Mouse (Mus musculus) neural tube, embryonic 11.5 days (tissue): ENCODE data around the gene Ttc17. TPM values are rescaled to one million over a fixed set of nuclear protein-coding genes. Genes with fewer than 3 reads are reported as not detected.
A peak's percentile ranks its signal among the peaks of the same experiment; 100 is the strongest.

ENCODE experiments used
- ATAC-seq: fragments of 200-750 bp; cut with Nextera tagmentation; 2 replicates; pipeline ENCODE4 v1.8.0; 2017; ENCODE audit warnings: moderate number of reproducible peaks, mild to moderate bottlenecking, moderate TSS enrichment, moderate library complexity; ENCODE audit not compliant: insufficient read depth, low FRiP score, low TSS enrichment
- DNase-seq: peaks from one replicate; pipeline ENCODE4 v3.0.0-alpha.2; 2015; ENCODE audit warnings: low spot score
- H3K27ac ChIP-seq: fragments of 300-500 bp; sonication (generic); 2 replicates; pipeline ENCODE4 v1.5.1; 2014; ENCODE audit warnings: low read depth, mild to moderate bottlenecking, low read length
- H3K27me3 ChIP-seq: fragments of 300-500 bp; sonication (generic); 2 replicates; pipeline ENCODE4 v1.6.1; 2014; ENCODE audit warnings: mild to moderate bottlenecking, low read length, mixed read lengths; ENCODE audit not compliant: control insufficient read depth, insufficient read depth
- H3K36me3 ChIP-seq: fragments of 300-500 bp; sonication (generic); 2 replicates; pipeline ENCODE4 v1.6.1; 2014; ENCODE audit warnings: mild to moderate bottlenecking, low read length, moderate library complexity, mixed read lengths; ENCODE audit not compliant: control insufficient read depth, insufficient read depth
- H3K4me1 ChIP-seq: fragments of 300-500 bp; sonication (generic); 2 replicates; pipeline ENCODE4 v1.6.1; 2014; ENCODE audit warnings: low read length, mixed read lengths; ENCODE audit not compliant: control insufficient read depth, insufficient read depth
- H3K4me2 ChIP-seq: fragments of 300-500 bp; sonication (generic); 2 replicates; pipeline ENCODE4 v1.6.1; 2014; ENCODE audit warnings: low read depth, mild to moderate bottlenecking, moderate library complexity
- H3K4me3 ChIP-seq: fragments of 300-500 bp; sonication (generic); 2 replicates; pipeline ENCODE4 v1.5.1; 2014; ENCODE audit warnings: low read depth, low read length
- H3K9ac ChIP-seq: fragments of 300-500 bp; sonication (generic); 2 replicates; pipeline ENCODE4 v1.6.1; 2014; ENCODE audit warnings: mild to moderate bottlenecking, low read length
- H3K9me3 ChIP-seq: fragments of 300-500 bp; sonication (generic); 2 replicates; pipeline ENCODE4 v1.6.1; 2016; ENCODE audit warnings: low read length; ENCODE audit not compliant: control insufficient read depth
- WGBS: fragments of 180-500 bp; shearing (Covaris S2); extraction: QIAGEN DNeasy Blood & Tissue Kit; methylation state at CpG from one replicate; pipeline ENCODE4 v1.1.7; 2014; 5-methylcytosine and 5-hydroxymethylcytosine counted together
- polyA plus RNA-seq: library from polyadenylated mRNA; unstranded; fragments of >200 nt; fragmentation: Nextera tagmentation; extraction: Ambion mirVana; gene quantifications from 2 replicates; pipeline ENCODE4 v1.2.1, GENCODE M21; 2014

Ttc17 gene
- 13.7 and 14.5 TPM in 2 replicates for polyA plus RNA-seq

- H3K4me1 ChIP-seq = peaks cover 7% of the 10 kb centered on the region; the same call in 1 of the 2 replicates
- peak; percentile 95 for ATAC-seq
These were observed at the start of gene Ttc17 for GRCm38 (mm10) chr2:94406083-94406957. TSS of gene Ttc17 (minus strand) at chr2:94406689.

GRCm38 (mm10) chr2:94449643-94450042 lies 43.2 kb upstream of the Ttc17 start:
- H3K27me3 ChIP-seq = no peaks in the 10 kb centered on the region
- no peak for DNase-seq
- no peak for ATAC-seq
- H3K27ac ChIP-seq = no peak overlapping the region
- no peak overlapping the region for H3K4me3 ChIP-seq
- H3K9me3 ChIP-seq = no peaks in the 10 kb centered on the region
- 89% methylated on average over 8 of the region's 8 CpGs for WGBS
- no peak overlapping the region for H3K9ac ChIP-seq
- H3K4me1 ChIP-seq = no peaks in the 10 kb centered on the region
- H3K36me3 ChIP-seq = no peaks in the 10 kb centered on the region
- no peak overlapping the region for H3K4me2 ChIP-seq

More at GRCm38 (mm10) chr2:94406083-94406957, at the start of gene Ttc17:
- H3K4me3 ChIP-seq = peak within 1 kb of the TSS; percentile 59
- peak; percentile 94 for DNase-seq
- no peaks in the 10 kb centered on the region for H3K9me3 ChIP-seq
- peak within 1 kb of the TSS; percentile 72 for H3K9ac ChIP-seq
- WGBS = under 1% methylated on average over 69 of the region's 77 CpGs
- H3K4me2 ChIP-seq = peak within 1 kb of the TSS; percentile 63
- H3K27me3 ChIP-seq = no peaks in the 10 kb centered on the region
- peaks cover 2% of the 10 kb centered on the region; the same call in 1 of the 2 replicates for H3K36me3 ChIP-seq
- H3K27ac ChIP-seq = peak within 1 kb of the TSS; percentile 72

DNA sequence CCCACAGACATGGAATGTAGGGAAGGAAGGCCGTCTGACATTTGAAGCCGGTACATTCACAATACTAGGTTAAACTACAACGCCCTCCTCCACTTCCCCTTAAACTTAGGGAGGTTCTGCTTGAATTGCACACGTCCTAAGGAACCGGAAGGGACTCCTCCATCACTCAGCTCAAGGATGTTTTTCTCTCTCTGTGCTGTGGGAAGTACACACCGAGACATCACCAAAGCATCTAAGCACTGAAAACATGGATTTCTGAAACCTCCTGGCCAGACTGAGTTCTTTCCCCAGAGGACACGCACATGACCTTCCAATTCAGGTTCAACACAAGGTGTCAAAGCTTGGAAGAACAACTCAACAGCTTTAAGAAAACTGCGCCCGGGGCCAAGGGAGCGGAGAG lies 30.5 kb upstream of the Ttc17 start:
- no peak for DNase-seq
- WGBS = 2% methylated on average over 10 of the region's 10 CpGs
- H3K9ac ChIP-seq = peak overlapping the region; percentile 95
- no peak overlapping the region; the same call in 1 of the 2 replicates for H3K27ac ChIP-seq
- H3K4me1 ChIP-seq = peaks cover 9% of the 10 kb centered on the region
- H3K4me2 ChIP-seq = peak overlapping the region; percentile 91
- no peak for ATAC-seq
- no peaks in the 10 kb centered on the region for H3K36me3 ChIP-seq
- H3K27me3 ChIP-seq = no peaks in the 10 kb centered on the region
- H3K9me3 ChIP-seq = no peaks in the 10 kb centered on the region
- peak overlapping the region; percentile 99 for H3K4me3 ChIP-seq

- Histone ChIP-seq H3K4me3 (no peak overlapping the region), H3K4me1 (peaks cover 9% of the 10 kb centered on the region), H3K4me2 (no peak overlapping the region), H3K27me3 (no peaks in the 10 kb centered on the region), H3K9me3 (no peaks in the 10 kb centered on the region), H3K36me3 (no peaks in the 10 kb centered on the region), H3K9ac (no peak overlapping the region), H3K27ac (no peak overlapping the region)
- 83% methylated on average over 7 of the region's 7 CpGs for WGBS
- no peak for DNase-seq
- no peak for ATAC-seq
These were observed 29.0 kb upstream of the Ttc17 start for GRCm38 (mm10) chr2:94435481-94435880.

DNA sequence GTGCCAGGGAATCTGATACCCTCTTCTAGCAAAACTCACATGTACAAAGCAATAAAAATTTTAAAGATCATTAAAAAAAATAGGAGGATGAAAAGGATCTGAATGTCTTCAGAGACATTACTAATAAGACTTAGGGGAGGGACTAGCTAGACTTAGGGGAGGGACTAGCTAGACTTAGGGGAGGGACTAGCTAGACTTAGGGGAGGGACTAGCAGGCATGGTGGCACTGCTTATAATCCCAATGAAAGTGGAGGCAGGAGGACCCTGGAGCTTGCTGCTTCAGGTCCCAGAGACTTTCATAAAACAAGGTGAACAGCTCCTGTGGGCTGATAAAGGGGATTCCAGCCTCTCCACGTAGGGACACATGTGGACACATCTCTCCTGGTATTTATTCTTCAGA lies 28.3 kb upstream of the Ttc17 start:
- 75% methylated on average over 1 of the region's 1 CpGs for WGBS
- no peak for DNase-seq
- H3K4me1 ChIP-seq = peaks cover 9% of the 10 kb centered on the region
- no peak overlapping the region for H3K27ac ChIP-seq
- no peaks in the 10 kb centered on the region for H3K27me3 ChIP-seq
- no peak overlapping the region for H3K4me2 ChIP-seq
- H3K4me3 ChIP-seq = no peak overlapping the region
- no peaks in the 10 kb centered on the region for H3K9me3 ChIP-seq
- no peak for ATAC-seq
- H3K9ac ChIP-seq = no peak overlapping the region
- no peaks in the 10 kb centered on the region for H3K36me3 ChIP-seq

GRCm38 (mm10) chr2:94432214-94432613 lies 25.7 kb upstream of the Ttc17 start:
- no peak overlapping the region for H3K4me3 ChIP-seq
- H3K27ac ChIP-seq = no peak overlapping the region
- ATAC-seq = no peak
- 87% methylated on average over 2 of the region's 2 CpGs for WGBS
- peaks cover 9% of the 10 kb centered on the region for H3K4me1 ChIP-seq
- no peak overlapping the region for H3K9ac ChIP-seq
- no peak for DNase-seq
- no peaks in the 10 kb centered on the region for H3K9me3 ChIP-seq
- H3K36me3 ChIP-seq = peaks cover 2% of the 10 kb centered on the region; the same call in 1 of the 2 replicates
- H3K27me3 ChIP-seq = no peaks in the 10 kb centered on the region
- H3K4me2 ChIP-seq = no peak overlapping the region

DNA sequence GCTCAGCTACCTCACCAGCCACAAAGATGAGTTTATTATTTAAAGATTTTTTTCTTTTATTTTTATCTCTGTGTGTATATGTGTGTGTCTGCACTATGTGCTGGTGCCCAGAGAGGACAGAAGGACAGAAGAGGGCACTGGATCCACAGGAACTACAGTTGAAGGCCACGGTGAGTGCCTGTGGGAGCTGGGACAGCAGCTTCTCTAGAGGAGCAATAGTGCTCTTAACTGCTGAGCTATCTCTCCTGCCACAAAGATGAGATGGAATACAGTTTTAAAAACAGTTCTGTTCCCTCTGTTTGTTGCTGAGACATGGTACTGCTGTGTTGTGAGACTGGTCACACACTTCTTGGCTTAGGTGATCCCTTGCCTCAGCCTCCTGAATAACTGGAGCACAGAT lies 22.0 kb upstream of the Ttc17 start:
- H3K27me3 ChIP-seq = no peaks in the 10 kb centered on the region
- no peak overlapping the region for H3K4me2 ChIP-seq
- DNase-seq (no peak), ATAC-seq (no peak)
- H3K36me3 ChIP-seq = peaks cover 7% of the 10 kb centered on the region
- no peak overlapping the region for H3K9ac ChIP-seq
- no peaks in the 10 kb centered on the region for H3K9me3 ChIP-seq
- 100% methylated on average over 1 of the region's 1 CpGs for WGBS
- no peak overlapping the region for H3K27ac ChIP-seq
- no peaks in the 10 kb centered on the region for H3K4me1 ChIP-seq
- H3K4me3 ChIP-seq = no peak overlapping the region

DNA sequence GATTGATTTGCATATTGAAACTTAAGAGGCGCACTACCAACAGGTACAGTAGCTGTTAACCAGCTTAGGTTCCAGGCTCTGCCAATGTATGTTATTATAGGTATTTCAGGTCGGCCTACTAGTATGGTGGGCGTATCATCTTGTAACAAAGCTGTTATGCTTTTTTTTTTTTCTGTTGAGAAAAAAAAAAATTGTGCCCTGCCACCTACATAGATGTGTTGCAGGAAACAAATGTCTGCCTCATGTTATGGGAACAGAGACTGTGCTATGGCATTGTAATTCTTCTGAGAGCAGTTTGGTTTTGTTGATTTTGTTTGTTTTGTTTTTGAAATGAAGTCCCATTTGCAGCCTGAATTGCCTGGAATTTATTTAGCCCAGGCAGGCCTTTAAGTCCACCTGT lies 952 bp upstream of the Ttc17 start:
- peaks cover 4% of the 10 kb centered on the region; the same call in 1 of the 2 replicates for H3K36me3 ChIP-seq
- no peak overlapping the region for H3K27ac ChIP-seq
- no peaks in the 10 kb centered on the region for H3K27me3 ChIP-seq
- DNase-seq (no peak), ATAC-seq (no peak)
- H3K9ac ChIP-seq = peak overlapping the region; percentile 39; the same call in 1 of the 2 replicates
- peak overlapping the region; percentile 59 for H3K4me3 ChIP-seq
- no peaks in the 10 kb centered on the region for H3K9me3 ChIP-seq
- H3K4me2 ChIP-seq = peak overlapping the region; percentile 63
- H3K4me1 ChIP-seq = peaks cover 7% of the 10 kb centered on the region; the same call in 1 of the 2 replicates
- 27% methylated on average over 3 of the region's 3 CpGs for WGBS
